Mouse (Mus musculus) spleen, adult 2 months (tissue): ENCODE measurements around the gene Gm3776.
"Not testable (repeated sequence)": the region's sequence is repeated elsewhere in the genome, so short reads cannot be mapped to it uniquely, and the experiment has no call there.

Source experiments
- CTCF ChIP-seq: fragments of 200-500 bp; IDR thresholded peaks from 2 replicates; pipeline ENCODE4 v1.5.1; 2011; ENCODE audit warnings: mild to moderate bottlenecking, inconsistent platforms; ENCODE audit not compliant: insufficient read depth, insufficient read length, insufficient replicate concordance; ENCODE audit errors: extremely low read depth
- POLR2A ChIP-seq: fragments of 200-500 bp; IDR thresholded peaks from 2 replicates; pipeline ENCODE4 v1.6.1; 2011; ENCODE audit warnings: low read depth, low read length, inconsistent platforms

- TF ChIP-seq CTCF, POLR2A: not testable (repeated sequence)
Observed at GRCm38 (mm10) chr9:78289723-78290122, 32.8 kb downstream of the Gm3776 start, which contains the start of gene Gm10639.
